Mouse (Mus musculus): Measurements from ENCODE around the gene Ptprg. TPM values are rescaled to one million over a fixed set of nuclear protein-coding genes. Genes with fewer than 3 reads are reported as not detected.

Ptprg gene
- polyA plus RNA-seq, 1 experiment from 2014 or later: 33.7 TPM

DNA sequence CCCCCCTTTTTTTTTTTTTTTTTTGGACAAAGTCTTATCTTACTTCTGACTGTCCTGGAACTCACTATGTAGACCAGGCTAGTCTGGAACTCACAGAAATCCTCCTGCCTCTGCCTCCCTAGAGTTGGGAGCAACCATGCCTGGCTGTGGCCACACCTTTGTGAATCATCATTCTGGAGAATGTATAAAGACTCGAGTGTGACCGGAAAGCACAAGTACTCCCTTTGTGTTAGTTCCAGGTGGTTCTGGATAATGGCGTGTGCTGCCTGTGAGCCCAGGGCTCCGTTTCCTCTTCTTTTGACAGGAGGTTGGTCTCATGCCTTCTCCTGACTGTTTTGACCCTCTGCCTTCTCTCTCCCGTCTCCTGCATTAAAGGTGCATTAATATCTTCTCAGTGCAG lies 41.0 kb downstream of the Ptprg start:
- WGBS: 92% methylated on average over 5 of the region's 5 CpGs
- ATAC-seq (ENCODE audit: low FRiP score): no peak
- H3K36me3 ChIP-seq (ENCODE audit: control insufficient read depth, insufficient read depth, low read length): no peaks in the 10 kb centered on the region

DNA sequence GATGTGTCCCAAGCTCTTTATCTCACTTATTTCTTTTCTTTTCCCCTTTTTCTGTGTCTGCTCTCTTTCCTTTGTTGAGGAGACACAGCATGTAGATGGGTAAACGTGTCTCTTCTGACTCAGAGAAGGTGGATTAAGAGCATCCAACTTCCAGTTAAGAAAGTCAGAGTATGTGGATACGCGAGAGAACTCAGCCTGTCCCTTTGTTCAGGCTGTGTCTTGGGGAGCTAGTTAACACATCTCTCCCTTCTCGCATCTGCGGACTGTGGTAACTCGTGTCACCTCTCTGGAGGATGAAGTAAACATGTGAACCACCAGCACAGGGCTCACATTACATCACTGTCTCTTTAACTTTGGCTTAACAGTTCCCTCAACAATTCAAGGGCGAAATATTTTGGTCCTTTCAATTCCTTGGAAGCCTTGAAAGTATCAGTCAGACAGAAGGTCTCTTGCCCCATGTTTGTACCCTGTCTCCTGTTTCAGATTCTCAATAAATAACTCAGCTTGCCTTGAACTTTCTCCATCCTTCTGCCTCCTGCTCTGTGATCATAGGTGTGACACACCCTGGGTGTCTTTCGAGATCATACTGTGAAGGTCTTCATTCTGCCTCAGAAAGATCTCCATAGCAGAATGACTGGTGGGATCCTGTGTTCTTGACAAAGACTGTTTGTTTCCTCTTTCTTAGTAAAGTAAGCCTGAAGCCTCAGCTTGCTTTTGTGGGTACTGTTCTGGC lies 51.0 kb downstream of the Ptprg start:
- no peaks in the 10 kb centered on the region for H3K9me3 ChIP-seq (ENCODE audit: control insufficient read depth, low read length)
- no peaks in the 10 kb centered on the region for H3K36me3 ChIP-seq (ENCODE audit: control insufficient read depth, insufficient read depth, low read length)
- H3K27ac ChIP-seq (ENCODE audit: low read depth, low read length): no peak overlapping the region
- no peak overlapping the region for H3K4me3 ChIP-seq (ENCODE audit: low read depth, low read length)
- no peak for ATAC-seq (ENCODE audit: low FRiP score)
- peak; percentile 75 for DNase-seq (ENCODE audit: low spot score, missing footprints)
- no peak overlapping the region for H3K4me2 ChIP-seq
- H3K27me3 ChIP-seq (ENCODE audit: control insufficient read depth, insufficient read depth, low read length): no peaks in the 10 kb centered on the region
- H3K4me1 ChIP-seq (ENCODE audit: control insufficient read depth, insufficient read depth, low read length): no peaks in the 10 kb centered on the region
- no peak overlapping the region for H3K9ac ChIP-seq (ENCODE audit: low read length)
- 66% methylated on average over 8 of the region's 8 CpGs for WGBS

More for the DNA sequence above, 41.0 kb downstream of the Ptprg start:
- Histone ChIP-seq H3K27me3 (ENCODE audit: control insufficient read depth, insufficient read depth, low read length) (no peaks in the 10 kb centered on the region), H3K4me1 (ENCODE audit: control insufficient read depth, insufficient read depth, low read length) (0 out of 2 replicates have a peak, but pooled peaks cover 2% of the 10 kb centered on the region), H3K9me3 (ENCODE audit: control insufficient read depth, low read length) (no peaks in the 10 kb centered on the region), H3K9ac (ENCODE audit: low read length) (no peak overlapping the region), H3K27ac (ENCODE audit: low read depth, low read length) (no peak overlapping the region), H3K4me2 (no peak overlapping the region), H3K4me3 (ENCODE audit: low read depth, low read length) (no peak overlapping the region)
- DNase-seq (ENCODE audit: low spot score, missing footprints): peak; percentile 14

DNA sequence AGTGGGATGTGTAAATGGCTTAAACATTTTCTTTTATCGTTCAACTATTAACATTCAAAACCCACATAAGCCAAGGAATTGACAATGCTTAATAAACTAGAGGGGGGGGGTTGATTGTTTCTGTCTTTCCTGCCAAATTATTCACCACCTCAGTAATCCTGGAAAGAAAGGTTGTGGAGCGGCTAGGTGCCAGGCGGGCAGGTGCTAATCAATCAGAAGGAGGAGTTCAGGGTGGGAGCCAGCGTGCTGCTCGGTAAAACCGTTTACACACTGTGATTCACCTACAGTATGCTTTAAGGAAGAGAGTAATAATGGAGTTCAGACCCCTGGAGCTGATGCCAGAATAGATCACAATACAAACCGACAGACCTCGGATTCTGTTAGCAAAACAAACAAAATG lies 55.0 kb downstream of the Ptprg start:
- H3K27ac ChIP-seq (ENCODE audit: low read depth, low read length): no peak overlapping the region

DNA sequence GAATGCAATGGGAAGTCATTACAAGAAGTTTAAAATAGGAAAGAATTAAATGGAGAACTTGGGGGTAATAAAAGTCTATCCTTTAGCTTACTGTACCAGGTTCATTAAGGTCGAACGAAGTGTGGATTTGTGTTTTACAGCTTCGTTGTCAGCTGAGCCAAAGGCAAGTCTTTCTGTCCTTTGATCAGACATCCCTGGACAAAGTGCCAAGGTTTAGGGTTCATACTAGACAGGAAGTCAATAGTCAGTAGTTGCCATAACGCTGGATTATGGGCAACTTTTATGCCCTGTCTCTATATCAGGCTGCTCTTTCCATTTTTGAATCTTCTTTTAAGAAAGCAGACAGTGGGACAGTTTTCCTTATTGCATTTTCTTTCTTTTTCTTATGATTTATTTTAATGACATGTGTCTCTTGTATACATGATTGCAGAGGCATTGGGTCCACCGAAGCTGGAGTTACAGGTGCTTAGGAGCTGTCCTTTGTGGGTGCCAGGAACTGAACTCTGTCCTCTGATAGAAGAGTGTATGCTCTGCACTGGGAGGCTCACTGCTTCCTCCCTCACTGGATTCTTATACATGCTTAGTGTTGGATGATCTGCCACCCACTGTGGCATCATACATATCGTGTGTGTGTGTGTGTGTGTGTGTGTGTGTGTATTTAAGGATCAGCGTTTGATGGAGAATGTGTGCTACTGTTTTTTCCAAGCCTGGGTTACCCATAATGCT lies 56.7 kb downstream of the Ptprg start:
- H3K9me3 ChIP-seq (ENCODE audit: control insufficient read depth, low read length): no peaks in the 10 kb centered on the region
- H3K36me3 ChIP-seq (ENCODE audit: control insufficient read depth, insufficient read depth, low read length): no peaks in the 10 kb centered on the region
- no peak overlapping the region for H3K4me2 ChIP-seq
- WGBS: 92% methylated on average over 7 of the region's 7 CpGs
- DNase-seq (ENCODE audit: low spot score, missing footprints) (peak; percentile 81), ATAC-seq (ENCODE audit: low FRiP score) (no peak)
- H3K27me3 ChIP-seq (ENCODE audit: control insufficient read depth, insufficient read depth, low read length): no peaks in the 10 kb centered on the region
- H3K9ac ChIP-seq (ENCODE audit: low read length): no peak overlapping the region
- no peaks in the 10 kb centered on the region for H3K4me1 ChIP-seq (ENCODE audit: control insufficient read depth, insufficient read depth, low read length)
- no peak overlapping the region for H3K4me3 ChIP-seq (ENCODE audit: low read depth, low read length)
- H3K27ac ChIP-seq (ENCODE audit: low read depth, low read length): no peak overlapping the region

More for the DNA sequence above, 55.0 kb downstream of the Ptprg start:
- ATAC-seq (ENCODE audit: low FRiP score) (no peak), DNase-seq (ENCODE audit: low spot score, missing footprints) (peak; percentile 12)
- WGBS: 63% methylated on average over 8 of the region's 8 CpGs
- Histone ChIP-seq H3K9me3 (ENCODE audit: control insufficient read depth, low read length) (no peaks in the 10 kb centered on the region), H3K4me1 (ENCODE audit: control insufficient read depth, insufficient read depth, low read length) (no peaks in the 10 kb centered on the region), H3K4me3 (ENCODE audit: low read depth, low read length) (no peak overlapping the region), H3K36me3 (ENCODE audit: control insufficient read depth, insufficient read depth, low read length) (no peaks in the 10 kb centered on the region), H3K4me2 (no peak overlapping the region), H3K9ac (ENCODE audit: low read length) (no peak overlapping the region), H3K27me3 (ENCODE audit: control insufficient read depth, insufficient read depth, low read length) (no peaks in the 10 kb centered on the region)

DNA sequence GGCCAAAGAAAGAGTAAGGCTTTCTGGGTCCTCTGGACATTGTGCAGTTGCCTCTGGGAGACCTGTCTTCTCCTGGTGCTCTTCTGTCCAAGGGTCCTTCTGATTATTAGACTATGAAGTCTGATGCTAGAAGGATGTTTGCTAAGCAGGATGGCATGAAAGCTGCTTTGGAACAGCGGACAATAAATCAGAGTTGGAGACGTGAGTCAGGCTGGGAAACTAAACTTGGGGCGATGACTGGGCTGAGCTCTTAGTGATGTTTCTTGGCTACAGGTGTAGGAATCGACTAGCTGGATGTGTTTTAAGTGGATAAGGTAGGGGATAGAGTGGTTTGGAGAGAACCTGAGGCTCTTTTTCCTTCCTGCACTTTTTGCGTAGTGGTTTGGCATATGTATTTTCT lies 59.1 kb downstream of the Ptprg start:
- no peaks in the 10 kb centered on the region for H3K27me3 ChIP-seq (ENCODE audit: control insufficient read depth, insufficient read depth, low read length)
- peak; percentile 19 for DNase-seq (ENCODE audit: low spot score, missing footprints)
- H3K4me3 ChIP-seq (ENCODE audit: low read depth, low read length): no peak overlapping the region
- H3K4me1 ChIP-seq (ENCODE audit: control insufficient read depth, insufficient read depth, low read length): no peaks in the 10 kb centered on the region
- H3K9me3 ChIP-seq (ENCODE audit: control insufficient read depth, low read length): no peaks in the 10 kb centered on the region
- no peak for ATAC-seq (ENCODE audit: low FRiP score)
- H3K36me3 ChIP-seq (ENCODE audit: control insufficient read depth, insufficient read depth, low read length): no peaks in the 10 kb centered on the region
- no peak overlapping the region for H3K27ac ChIP-seq (ENCODE audit: low read depth, low read length)
- no peak overlapping the region for H3K9ac ChIP-seq (ENCODE audit: low read length)
- no peak overlapping the region for H3K4me2 ChIP-seq
- 89% methylated on average over 5 of the region's 5 CpGs for WGBS

DNA sequence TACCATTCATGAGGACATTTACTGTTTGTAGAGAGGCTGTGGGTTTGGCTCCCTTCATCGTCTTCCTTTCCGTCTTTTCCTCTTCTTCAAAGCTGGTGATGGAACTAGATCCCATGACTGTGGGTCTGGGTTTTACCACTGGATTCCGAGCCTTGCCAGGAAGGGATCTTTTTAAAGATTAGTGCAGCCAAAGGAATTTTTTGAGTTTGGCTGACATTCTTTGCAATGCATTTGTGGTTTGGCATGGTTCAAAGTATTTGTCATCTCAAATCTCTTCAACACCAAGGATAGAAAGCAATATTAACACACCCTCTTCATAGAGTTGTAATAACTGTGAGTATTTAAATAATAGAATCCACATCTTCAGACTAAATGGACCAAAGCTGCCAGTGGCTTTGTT lies 59.8 kb downstream of the Ptprg start:
- WGBS: 90% methylated on average over 3 of the region's 3 CpGs
- H3K4me2 ChIP-seq: no peak overlapping the region
- H3K27ac ChIP-seq (ENCODE audit: low read depth, low read length): no peak overlapping the region
- no peaks in the 10 kb centered on the region for H3K36me3 ChIP-seq (ENCODE audit: control insufficient read depth, insufficient read depth, low read length)
- H3K4me3 ChIP-seq (ENCODE audit: low read depth, low read length): no peak overlapping the region
- H3K4me1 ChIP-seq (ENCODE audit: control insufficient read depth, insufficient read depth, low read length): no peaks in the 10 kb centered on the region
- ATAC-seq (ENCODE audit: low FRiP score) (no peak), DNase-seq (ENCODE audit: low spot score, missing footprints) (no peak)
- no peak overlapping the region for H3K9ac ChIP-seq (ENCODE audit: low read length)
- no peaks in the 10 kb centered on the region for H3K27me3 ChIP-seq (ENCODE audit: control insufficient read depth, insufficient read depth, low read length)
- no peaks in the 10 kb centered on the region for H3K9me3 ChIP-seq (ENCODE audit: control insufficient read depth, low read length)

DNA sequence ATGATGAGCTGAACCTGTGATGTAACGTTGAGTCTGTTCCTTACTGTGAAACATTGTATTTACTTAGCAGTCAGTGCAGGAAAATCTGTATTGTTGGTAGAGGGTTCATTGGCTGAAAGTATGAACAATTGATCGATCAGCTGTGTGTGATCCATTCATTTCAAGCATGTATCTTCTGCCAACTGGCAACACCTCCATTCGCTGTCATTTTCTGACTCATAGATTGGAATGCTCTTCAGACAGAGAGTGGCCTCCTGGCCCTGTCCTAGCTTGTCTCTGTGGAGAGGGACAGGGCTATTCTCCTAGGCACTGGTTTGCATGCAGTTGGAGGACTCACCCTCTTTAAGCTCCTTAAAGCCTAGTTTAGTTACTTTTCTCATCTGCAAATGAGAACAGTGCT lies 62.4 kb downstream of the Ptprg start:
- no peak overlapping the region for H3K4me2 ChIP-seq
- no peaks in the 10 kb centered on the region for H3K36me3 ChIP-seq (ENCODE audit: control insufficient read depth, insufficient read depth, low read length)
- no peaks in the 10 kb centered on the region for H3K27me3 ChIP-seq (ENCODE audit: control insufficient read depth, insufficient read depth, low read length)
- H3K9me3 ChIP-seq (ENCODE audit: control insufficient read depth, low read length): no peaks in the 10 kb centered on the region
- no peak overlapping the region for H3K27ac ChIP-seq (ENCODE audit: low read depth, low read length)
- H3K4me1 ChIP-seq (ENCODE audit: control insufficient read depth, insufficient read depth, low read length): peaks cover 5% of the 10 kb centered on the region; the same call in 1 of the 2 replicates
- WGBS: 66% methylated on average over 3 of the region's 3 CpGs
- H3K9ac ChIP-seq (ENCODE audit: low read length): no peak overlapping the region
- DNase-seq (ENCODE audit: low spot score, missing footprints) (peak; percentile 73), ATAC-seq (ENCODE audit: low FRiP score) (no peak)
- H3K4me3 ChIP-seq (ENCODE audit: low read depth, low read length): no peak overlapping the region

DNA sequence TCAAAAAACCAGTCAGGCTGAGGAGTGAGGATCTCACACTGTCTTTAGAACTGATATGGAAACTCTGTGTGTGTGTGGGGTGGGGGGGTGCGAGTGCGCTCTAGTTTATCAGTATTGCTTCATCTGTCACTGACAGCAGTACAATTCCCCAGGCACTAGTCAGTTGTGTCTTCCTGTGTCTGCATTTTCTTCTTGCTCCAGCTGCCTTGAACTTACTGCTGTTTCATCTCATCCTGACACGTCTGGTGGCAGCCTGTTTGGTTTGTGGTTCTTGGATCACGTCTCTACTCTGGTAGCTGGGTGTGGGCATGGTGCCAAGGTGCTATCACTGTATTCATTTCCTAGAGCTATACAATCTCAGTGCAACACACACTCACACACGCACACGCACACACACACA lies 64.0 kb downstream of the Ptprg start:
- Histone ChIP-seq H3K9ac (ENCODE audit: low read length) (no peak overlapping the region), H3K36me3 (ENCODE audit: control insufficient read depth, insufficient read depth, low read length) (no peaks in the 10 kb centered on the region), H3K4me1 (ENCODE audit: control insufficient read depth, insufficient read depth, low read length) (peaks cover 15% of the 10 kb centered on the region), H3K9me3 (ENCODE audit: control insufficient read depth, low read length) (no peaks in the 10 kb centered on the region), H3K27me3 (ENCODE audit: control insufficient read depth, insufficient read depth, low read length) (no peaks in the 10 kb centered on the region), H3K27ac (ENCODE audit: low read depth, low read length) (no peak overlapping the region), H3K4me2 (no peak overlapping the region), H3K4me3 (ENCODE audit: low read depth, low read length) (no peak overlapping the region)
- DNase-seq (ENCODE audit: low spot score, missing footprints) (no peak), ATAC-seq (ENCODE audit: low FRiP score) (no peak)
- WGBS: 84% methylated on average over 6 of the region's 6 CpGs

DNA sequence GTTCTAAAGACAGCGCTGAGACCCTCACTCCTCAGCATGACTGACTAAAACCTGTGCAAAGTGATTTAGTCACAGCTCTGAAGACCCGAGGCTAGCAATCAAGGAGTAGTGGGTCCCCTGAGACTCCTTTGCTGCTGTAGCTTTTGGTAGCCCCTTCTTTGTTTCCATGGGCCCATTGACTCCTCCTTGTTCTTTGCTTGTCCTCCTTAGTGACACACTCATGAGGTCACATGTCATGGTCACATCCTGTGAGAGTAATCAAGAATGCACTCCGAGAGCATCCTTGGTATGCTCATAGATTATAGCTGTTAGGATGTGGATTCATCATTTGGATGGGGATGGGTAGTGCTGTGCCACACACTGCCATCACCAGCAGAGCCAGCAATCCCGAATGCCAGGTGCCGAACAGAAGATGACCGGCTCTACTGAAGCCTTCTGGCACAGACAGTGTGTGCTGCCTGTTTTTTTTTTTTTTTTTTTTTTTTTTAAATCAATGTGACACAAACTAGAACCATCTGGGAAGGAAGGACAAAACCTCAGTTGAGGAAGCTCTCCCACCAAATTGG lies 64.9 kb downstream of the Ptprg start:
- DNase-seq (ENCODE audit: low spot score, missing footprints) (peak; percentile 84), ATAC-seq (ENCODE audit: low FRiP score) (no peak)
- Histone ChIP-seq H3K4me2 (no peak overlapping the region), H3K4me3 (ENCODE audit: low read depth, low read length) (no peak overlapping the region), H3K9me3 (ENCODE audit: control insufficient read depth, low read length) (no peaks in the 10 kb centered on the region), H3K27me3 (ENCODE audit: control insufficient read depth, insufficient read depth, low read length) (no peaks in the 10 kb centered on the region), H3K27ac (ENCODE audit: low read depth, low read length) (no peak overlapping the region), H3K9ac (ENCODE audit: low read length) (no peak overlapping the region), H3K4me1 (ENCODE audit: control insufficient read depth, insufficient read depth, low read length) (peaks cover 15% of the 10 kb centered on the region), H3K36me3 (ENCODE audit: control insufficient read depth, insufficient read depth, low read length) (no peaks in the 10 kb centered on the region)
- 87% methylated on average over 6 of the region's 6 CpGs for WGBS

Measured in midbrain, embryonic 11.5 days (tissue).